Mouse (Mus musculus): Measurements from ENCODE around the gene Myl6b. TPM values are rescaled to one million over a fixed set of nuclear protein-coding genes. Genes with fewer than 3 reads are reported as not detected.
A peak's percentile ranks its signal among the peaks of the same experiment; 100 is the strongest.

Myl6b gene
- polyA plus RNA-seq, 1 experiment from 2014 or later = 3.0 TPM

DNA sequence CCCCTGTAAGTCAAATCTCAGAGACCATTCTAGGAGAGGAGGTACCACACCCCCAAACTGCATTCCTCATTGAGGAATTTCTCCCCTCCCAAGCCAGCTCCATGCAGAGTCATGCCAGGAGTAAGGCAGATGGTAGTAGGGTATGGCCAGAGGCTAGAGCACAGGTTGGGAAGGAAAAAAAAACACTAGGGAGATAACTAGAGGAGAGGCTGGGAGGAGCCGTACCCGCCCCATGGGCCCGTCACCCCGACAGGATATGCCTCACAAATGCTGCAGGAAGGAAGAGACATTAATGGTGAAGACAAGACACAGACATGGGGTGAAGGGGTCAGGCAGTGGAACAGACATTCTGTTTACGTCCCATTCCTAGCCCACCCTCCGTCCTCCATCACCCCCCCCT is 7.0 kb downstream of the Myl6b start:
- Histone ChIP-seq H3K36me3 (peaks cover 54% of the 10 kb centered on the region), H3K4me1 (peaks cover 32% of the 10 kb centered on the region), H3K4me2 (replicated peaks) (peak overlapping the region; percentile 82), H3K9ac (replicated peaks) (no peak overlapping the region; the same call in 1 of the 2 replicates), H3K4me3 (peak overlapping the region; percentile 15), H3K27ac (replicated peaks) (no peak overlapping the region), H3K9me3 (no peaks in the 10 kb centered on the region), H3K27me3 (peaks cover 4% of the 10 kb centered on the region; the same call in 1 of the 2 replicates)
- WGBS = 85% methylated on average over 6 of the region's 6 CpGs
- no peak for ATAC-seq (ENCODE audit: low FRiP score, low read depth)

DNA sequence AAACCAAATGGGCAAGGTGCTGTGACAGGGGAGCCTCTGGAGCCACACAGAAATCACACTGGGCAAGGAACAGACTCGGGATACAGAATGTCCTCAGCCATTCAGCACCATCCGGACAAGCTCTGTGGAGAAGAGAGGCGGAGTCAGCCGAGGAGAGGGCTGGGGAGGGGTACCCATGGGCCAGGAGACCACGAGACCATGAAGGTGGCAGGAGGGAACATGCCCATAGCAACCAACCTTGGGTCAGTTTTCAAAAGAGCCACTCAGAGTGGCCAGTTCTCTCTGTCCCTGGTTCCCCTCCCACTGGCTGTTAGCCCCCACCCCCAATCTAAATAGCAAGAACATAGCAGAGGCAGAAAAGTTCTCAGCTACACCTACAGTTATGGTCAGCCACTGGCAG is 7.6 kb downstream of the Myl6b start:
- H3K4me2 ChIP-seq (replicated peaks) = no peak overlapping the region
- no peak overlapping the region for H3K27ac ChIP-seq (replicated peaks)
- 54% methylated on average over 5 of the region's 5 CpGs for WGBS
- H3K27me3 ChIP-seq = no peaks in the 10 kb centered on the region
- peaks cover 60% of the 10 kb centered on the region for H3K36me3 ChIP-seq
- H3K9ac ChIP-seq (replicated peaks) = no peak overlapping the region; the same call in 1 of the 2 replicates
- H3K4me3 ChIP-seq = peak overlapping the region; percentile 15; the same call in 1 of the 2 replicates
- H3K4me1 ChIP-seq = peaks cover 32% of the 10 kb centered on the region
- H3K9me3 ChIP-seq = no peaks in the 10 kb centered on the region
- no peak for ATAC-seq (ENCODE audit: low FRiP score, low read depth)

DNA sequence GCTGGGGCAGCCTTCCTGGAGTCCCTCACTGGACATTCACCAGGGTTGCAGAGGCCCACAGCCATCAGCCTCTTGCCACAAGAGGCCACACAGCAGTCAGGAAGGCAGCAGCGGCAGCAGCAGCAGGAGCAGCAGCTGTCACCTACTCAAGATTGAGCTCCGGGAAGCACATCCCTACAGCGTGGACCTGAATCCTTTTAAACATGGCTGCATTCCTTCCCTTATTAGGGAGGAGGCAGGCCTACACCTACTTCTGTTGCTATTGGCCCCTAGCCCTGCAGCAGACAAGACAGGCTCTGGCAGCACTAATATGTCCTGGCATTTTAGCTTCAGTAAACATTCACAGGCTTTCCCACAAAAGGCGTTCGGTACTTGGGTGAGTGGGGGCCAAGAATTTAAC is 8.3 kb downstream of the Myl6b start:
- WGBS = 82% methylated on average over 5 of the region's 5 CpGs
- H3K9ac ChIP-seq (replicated peaks) = no peak overlapping the region
- no peak overlapping the region for H3K27ac ChIP-seq (replicated peaks)
- H3K36me3 ChIP-seq = peaks cover 67% of the 10 kb centered on the region
- no peaks in the 10 kb centered on the region for H3K27me3 ChIP-seq
- H3K4me2 ChIP-seq (replicated peaks) = no peak overlapping the region
- H3K9me3 ChIP-seq = no peaks in the 10 kb centered on the region
- no peak for ATAC-seq (ENCODE audit: low FRiP score, low read depth)
- H3K4me1 ChIP-seq = peaks cover 31% of the 10 kb centered on the region
- H3K4me3 ChIP-seq = no peak overlapping the region

DNA sequence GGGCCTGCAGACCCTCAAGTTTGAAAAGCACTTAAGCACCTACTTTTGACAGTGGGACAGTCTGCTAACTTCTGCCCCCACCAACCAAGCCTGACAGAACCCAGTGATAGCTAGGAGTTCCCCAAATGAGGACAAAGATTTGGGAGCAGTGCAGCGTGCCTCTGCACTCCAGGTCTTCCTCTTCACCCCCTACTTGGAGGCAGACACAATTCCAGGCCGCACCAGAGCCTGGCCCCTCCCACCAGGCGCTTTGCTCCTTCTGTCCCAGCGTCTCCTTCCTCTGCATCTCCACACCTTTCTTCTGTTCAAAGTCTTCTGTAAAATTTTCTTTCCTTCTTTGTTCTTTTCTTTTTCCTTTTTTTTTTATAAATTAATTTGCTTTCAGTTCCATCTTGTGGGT is 8.7 kb downstream of the Myl6b start:
- no peaks in the 10 kb centered on the region for H3K27me3 ChIP-seq
- no peak overlapping the region for H3K4me2 ChIP-seq (replicated peaks)
- no peak for ATAC-seq (ENCODE audit: low FRiP score, low read depth)
- no peak overlapping the region for H3K9ac ChIP-seq (replicated peaks)
- 55% methylated on average over 4 of the region's 4 CpGs for WGBS
- peaks cover 70% of the 10 kb centered on the region for H3K36me3 ChIP-seq
- H3K4me3 ChIP-seq = no peak overlapping the region
- H3K27ac ChIP-seq (replicated peaks) = no peak overlapping the region
- peaks cover 27% of the 10 kb centered on the region for H3K4me1 ChIP-seq
- H3K9me3 ChIP-seq = no peaks in the 10 kb centered on the region

DNA sequence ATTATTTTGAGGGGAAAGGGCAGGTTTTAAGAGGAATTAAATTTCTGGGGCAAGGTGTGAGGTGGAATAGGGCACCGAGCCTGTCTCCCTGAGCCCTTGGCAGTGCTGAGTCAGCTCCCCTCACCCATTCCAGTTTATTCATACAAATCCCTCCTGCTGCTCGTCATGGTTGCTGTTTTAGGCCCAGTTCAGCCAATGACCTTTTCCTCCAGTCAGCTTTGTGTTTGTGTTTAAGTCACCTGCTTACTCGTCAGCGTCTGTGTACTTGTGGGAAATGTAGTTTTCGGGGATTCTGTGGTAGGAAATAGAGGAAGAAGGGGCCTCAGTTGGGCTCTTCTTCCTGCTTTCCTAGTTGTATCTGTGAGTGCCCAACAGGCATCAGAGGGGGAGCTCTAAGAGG is 9.1 kb downstream of the Myl6b start:
- H3K27me3 ChIP-seq = no peaks in the 10 kb centered on the region
- no peak overlapping the region for H3K4me3 ChIP-seq
- no peaks in the 10 kb centered on the region for H3K9me3 ChIP-seq
- no peak overlapping the region for H3K4me2 ChIP-seq (replicated peaks)
- WGBS = 77% methylated on average over 5 of the region's 5 CpGs
- peaks cover 23% of the 10 kb centered on the region for H3K4me1 ChIP-seq
- no peak overlapping the region for H3K27ac ChIP-seq (replicated peaks)
- peaks cover 74% of the 10 kb centered on the region for H3K36me3 ChIP-seq
- no peak for ATAC-seq (ENCODE audit: low FRiP score, low read depth)
- no peak overlapping the region for H3K9ac ChIP-seq (replicated peaks)

DNA sequence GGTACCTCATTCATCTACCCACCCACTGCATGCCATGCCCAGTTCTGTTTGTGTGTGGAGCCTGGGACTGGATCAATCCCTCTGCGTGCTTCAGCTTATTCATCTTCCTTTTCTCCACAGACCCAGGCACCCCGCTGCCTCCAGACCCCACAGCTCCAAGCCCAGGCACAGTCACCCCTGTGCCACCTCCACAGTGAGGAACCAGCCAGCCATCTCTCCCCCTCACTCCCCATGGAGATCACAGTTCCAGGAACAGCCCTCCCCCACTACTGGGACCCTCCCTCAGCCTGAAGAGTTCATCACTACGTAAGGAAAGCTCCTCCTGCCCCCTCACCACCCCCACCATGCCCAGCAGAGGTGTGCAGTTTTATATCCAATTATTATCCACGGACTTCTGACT is 9.7 kb downstream of the Myl6b start:
- no peak overlapping the region for H3K4me3 ChIP-seq
- ATAC-seq (ENCODE audit: low FRiP score, low read depth) = no peak
- 93% methylated on average over 4 of the region's 4 CpGs for WGBS
- no peak overlapping the region for H3K4me2 ChIP-seq (replicated peaks)
- no peak overlapping the region for H3K27ac ChIP-seq (replicated peaks)
- peaks cover 80% of the 10 kb centered on the region for H3K36me3 ChIP-seq
- H3K4me1 ChIP-seq = peaks cover 21% of the 10 kb centered on the region
- no peaks in the 10 kb centered on the region for H3K9me3 ChIP-seq
- no peaks in the 10 kb centered on the region for H3K27me3 ChIP-seq
- no peak overlapping the region for H3K9ac ChIP-seq (replicated peaks)

DNA sequence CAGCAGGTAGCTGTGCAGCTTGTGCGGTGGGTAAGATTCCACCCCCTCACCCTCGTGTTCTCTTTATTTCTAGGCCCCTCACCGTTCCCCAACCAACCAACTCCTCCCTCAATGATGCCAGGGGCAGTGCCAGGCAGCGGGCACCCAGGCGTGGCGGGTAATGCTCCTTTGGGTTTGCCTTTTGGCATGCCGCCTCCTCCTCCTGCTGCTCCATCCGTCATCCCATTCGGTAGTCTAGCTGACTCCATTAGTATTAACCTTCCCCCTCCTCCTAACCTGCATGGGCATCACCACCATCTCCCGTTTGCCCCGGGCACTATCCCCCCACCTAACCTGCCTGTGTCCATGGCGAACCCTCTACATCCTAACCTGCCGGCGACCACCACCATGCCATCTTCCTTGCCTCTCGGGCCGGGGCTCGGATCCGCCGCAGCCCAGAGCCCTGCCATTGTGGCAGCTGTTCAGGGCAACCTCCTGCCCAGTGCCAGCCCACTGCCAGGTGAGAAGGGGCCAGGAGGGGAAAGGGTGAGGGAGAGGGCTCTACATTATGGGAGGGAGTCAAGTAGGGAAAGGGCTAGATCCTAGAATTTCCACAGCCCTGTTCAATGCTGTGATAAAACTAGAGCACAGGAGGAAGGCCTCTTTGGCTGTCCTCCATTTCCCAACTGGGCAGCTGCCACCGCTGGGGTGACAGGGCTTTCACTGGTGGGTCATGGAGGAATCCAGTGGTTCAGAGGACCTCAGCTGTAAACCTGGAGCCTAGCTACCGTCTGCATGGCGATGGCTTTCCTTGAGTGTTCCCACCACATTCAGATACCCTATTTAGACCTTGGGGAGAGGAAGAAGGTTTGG is 10.4 kb downstream of the Myl6b start:
- H3K4me3 ChIP-seq = no peak overlapping the region
- H3K36me3 ChIP-seq = peaks cover 87% of the 10 kb centered on the region
- H3K9me3 ChIP-seq = no peaks in the 10 kb centered on the region
- ATAC-seq (ENCODE audit: low FRiP score, low read depth) = no peak
- WGBS = 95% methylated on average over 22 of the region's 22 CpGs
- H3K9ac ChIP-seq (replicated peaks) = no peak overlapping the region
- no peaks in the 10 kb centered on the region for H3K27me3 ChIP-seq
- peaks cover 21% of the 10 kb centered on the region for H3K4me1 ChIP-seq
- no peak overlapping the region for H3K27ac ChIP-seq (replicated peaks)
- H3K4me2 ChIP-seq (replicated peaks) = no peak overlapping the region

DNA sequence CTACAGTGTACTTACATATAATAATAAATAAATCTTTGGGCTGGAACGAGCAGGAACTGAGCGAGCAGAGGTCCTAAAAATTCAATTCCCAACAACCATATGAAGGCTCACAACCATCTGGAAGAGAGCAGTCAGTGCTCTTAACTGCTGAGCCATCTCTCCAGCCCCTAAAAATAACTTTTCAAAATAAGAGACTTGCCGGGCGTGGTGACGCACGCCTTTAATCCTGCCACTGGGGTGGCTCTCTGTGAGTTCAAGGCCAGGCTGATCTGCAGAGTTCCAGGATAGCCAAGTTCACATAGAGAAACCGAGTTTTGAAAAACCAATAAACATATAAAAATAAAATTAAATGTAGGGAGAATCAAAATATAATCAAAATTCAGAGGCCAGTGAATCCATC is 12.1 kb downstream of the Myl6b start:
- Histone ChIP-seq H3K9ac (replicated peaks) (no peak overlapping the region), H3K27me3 (no peaks in the 10 kb centered on the region), H3K27ac (replicated peaks) (no peak overlapping the region), H3K4me1 (peaks cover 7% of the 10 kb centered on the region; the same call in 1 of the 2 replicates), H3K4me2 (replicated peaks) (no peak overlapping the region), H3K9me3 (no peaks in the 10 kb centered on the region), H3K4me3 (no peak overlapping the region), H3K36me3 (peaks cover 95% of the 10 kb centered on the region)
- ATAC-seq (ENCODE audit: low FRiP score, low read depth) = no peak
- WGBS = 93% methylated on average over 7 of the region's 7 CpGs

DNA sequence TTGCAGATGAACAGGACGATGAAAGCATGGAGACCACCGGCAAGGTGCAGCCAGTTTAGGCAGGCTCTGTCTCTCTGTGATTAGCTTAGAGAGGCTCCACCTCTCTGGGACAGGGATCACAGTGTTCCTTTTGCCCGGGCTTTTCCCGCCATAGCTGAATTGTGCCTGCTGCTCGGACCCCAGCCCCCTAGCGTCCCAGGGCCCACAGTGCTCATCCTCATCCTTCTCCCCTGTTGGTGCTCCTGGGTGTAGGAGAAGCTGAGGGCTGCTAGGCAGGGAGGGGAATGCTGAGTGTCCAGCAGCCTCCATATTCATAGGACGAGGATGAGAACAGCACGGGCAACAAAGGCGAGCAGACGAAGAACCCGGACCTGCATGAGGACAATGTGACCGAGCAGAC is 24.1 kb downstream of the Myl6b start:
- Histone ChIP-seq H3K4me3 (no peak overlapping the region), H3K4me1 (no peaks in the 10 kb centered on the region), H3K36me3 (peaks cover 94% of the 10 kb centered on the region), H3K27me3 (no peaks in the 10 kb centered on the region), H3K27ac (replicated peaks) (no peak overlapping the region), H3K4me2 (replicated peaks) (no peak overlapping the region), H3K9me3 (no peaks in the 10 kb centered on the region), H3K9ac (replicated peaks) (no peak overlapping the region)
- no peak for ATAC-seq (ENCODE audit: low FRiP score, low read depth)
- 79% methylated on average over 12 of the region's 12 CpGs for WGBS

DNA sequence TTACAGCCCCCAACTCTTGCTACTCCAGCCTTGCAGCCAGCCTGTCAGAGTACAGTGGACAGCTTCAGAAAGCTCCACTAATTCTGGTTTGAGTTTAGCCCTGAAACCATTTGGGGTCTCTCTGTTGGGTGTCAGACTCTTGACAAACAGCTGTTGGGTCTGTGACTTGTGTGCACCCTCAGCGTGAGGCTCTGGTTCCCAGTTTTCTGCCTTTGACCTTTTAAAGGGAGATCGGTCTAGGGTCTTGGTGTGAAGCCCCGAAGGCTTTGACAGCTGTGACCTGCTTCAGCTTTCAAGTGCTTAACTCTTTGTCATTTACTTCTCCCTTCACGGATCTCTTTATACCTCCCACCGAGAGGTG is 38.2 kb downstream of the Myl6b start:
- Histone ChIP-seq H3K9ac (replicated peaks) (peak overlapping the region; percentile 100), H3K27me3 (peaks cover 7% of the 10 kb centered on the region), H3K4me1 (peaks cover 12% of the 10 kb centered on the region), H3K27ac (replicated peaks) (peak overlapping the region; percentile 96), H3K9me3 (no peaks in the 10 kb centered on the region), H3K36me3 (peaks cover 38% of the 10 kb centered on the region), H3K4me3 (peak overlapping the region; percentile 96), H3K4me2 (replicated peaks) (peak overlapping the region; percentile 85)
- WGBS = 2% methylated on average over 5 of the region's 5 CpGs
- no peak for ATAC-seq (ENCODE audit: low FRiP score, low read depth)

DNA sequence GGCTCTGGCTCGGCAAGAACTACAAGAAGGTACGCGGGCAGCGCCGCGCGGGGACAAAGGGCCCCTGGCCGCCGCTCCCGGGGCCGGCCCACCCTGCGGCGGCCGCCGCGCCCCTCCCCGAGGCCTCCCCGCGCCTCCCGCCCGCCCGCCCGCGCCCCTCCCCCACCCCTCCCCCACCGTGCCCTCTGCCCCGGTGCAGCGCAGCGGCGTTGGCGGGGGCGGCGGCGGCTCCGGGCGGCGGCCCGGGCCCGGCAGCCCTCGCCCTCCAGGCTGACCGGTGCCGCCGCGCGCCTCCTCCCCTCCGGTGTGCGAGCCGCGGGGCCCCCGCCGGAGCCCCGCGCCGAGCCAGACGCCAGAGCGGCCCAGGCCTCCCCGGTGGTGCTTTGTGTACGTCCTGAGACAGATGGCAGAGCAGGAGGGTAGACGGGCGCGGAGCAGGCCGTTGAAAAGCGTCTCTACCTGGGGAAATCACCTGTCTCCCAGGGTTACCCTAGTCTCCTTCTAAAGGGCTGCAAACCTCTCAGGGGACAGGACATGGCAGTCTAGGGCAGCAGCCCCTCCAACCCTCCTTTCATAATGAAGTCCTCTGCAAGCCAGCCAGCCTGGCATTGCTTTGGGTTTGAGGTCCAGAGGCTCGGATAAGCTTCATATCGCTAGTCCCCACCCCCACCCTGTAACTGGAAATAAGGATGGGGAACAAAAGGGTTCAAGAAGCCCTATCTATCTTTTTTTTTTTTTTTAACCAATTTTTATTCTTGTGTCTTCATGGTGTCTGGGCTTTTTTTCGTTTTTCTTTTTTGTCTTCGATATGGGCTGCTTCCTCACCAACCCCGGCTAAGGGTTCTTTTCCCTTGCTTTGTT is 38.8 kb downstream of the Myl6b start:
- under 1% methylated on average over 34 of the region's 67 CpGs for WGBS
- Histone ChIP-seq H3K36me3 (peaks cover 32% of the 10 kb centered on the region), H3K4me1 (peaks cover 12% of the 10 kb centered on the region), H3K9ac (replicated peaks) (peak overlapping the region; percentile 100), H3K4me2 (replicated peaks) (peak overlapping the region; percentile 85), H3K27me3 (peaks cover 7% of the 10 kb centered on the region), H3K4me3 (peak overlapping the region; percentile 96), H3K9me3 (no peaks in the 10 kb centered on the region), H3K27ac (replicated peaks) (peak overlapping the region; percentile 96)
- peak; percentile 50 for ATAC-seq (ENCODE audit: low FRiP score, low read depth)

All from midbrain, embryonic 12.5 days (tissue).